Mouse (Mus musculus): ENCODE measurements around the gene Ruvbl1.

DNA sequence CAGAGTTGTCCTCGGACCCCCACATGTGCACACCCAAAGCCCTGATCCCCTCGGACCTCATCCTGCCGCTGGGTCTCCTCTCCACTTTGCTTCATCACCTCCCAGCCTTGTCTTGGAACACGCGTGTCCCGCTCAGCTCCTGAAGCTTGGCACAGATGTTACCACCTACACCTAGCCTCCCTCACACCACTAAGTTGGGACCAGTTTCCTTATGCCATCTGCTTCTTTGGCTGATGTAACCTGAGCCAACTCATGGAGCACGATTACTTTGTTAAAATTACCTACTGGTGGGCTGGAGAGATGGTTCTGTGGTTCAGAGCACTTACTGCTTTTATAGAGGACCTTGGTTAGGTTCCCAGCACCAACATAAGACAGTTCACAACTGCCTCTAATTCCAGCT, 56.6 kb downstream of the Ruvbl1 start:
- no peak for TF ChIP-seq CTCF (IDR thresholded peaks at IDR 0.05; ENCODE audit: borderline replicate concordance, control insufficient read depth, extremely low read depth, insufficient read depth, low read length, poor library complexity)
- TF ChIP-seq POLR2A (IDR thresholded peaks at IDR 0.05; ENCODE audit: control insufficient read depth, extremely low read depth, insufficient read depth, low read length, poor library complexity), result no peak

Data from thymus, adult 2 months (tissue).